Mouse (Mus musculus) stomach, embryonic 14.5 days (tissue): ENCODE data around the gene Ccs. TPM values are rescaled to one million over a fixed set of nuclear protein-coding genes. Genes with fewer than 3 reads are reported as not detected.

Experiments used
- ATAC-seq: fragments of 200-750 bp; cut with Nextera tagmentation; 2 replicates; pipeline ENCODE4 v1.8.0; 2017; ENCODE audit warnings: low read depth, moderate TSS enrichment; ENCODE audit not compliant: insufficient number of reproducible peaks, insufficient read depth, low FRiP score
- H3K27ac ChIP-seq: fragments of 300-500 bp; sonication (generic); 2 replicates; pipeline ENCODE4 v1.5.1; 2014; ENCODE audit warnings: mild to moderate bottlenecking, low read length, moderate library complexity, mixed read lengths
- H3K27me3 ChIP-seq: fragments of 300-500 bp; sonication (generic); 2 replicates; pipeline ENCODE4 v1.6.1; 2014; ENCODE audit warnings: low read length, control low read depth, mixed read lengths; ENCODE audit not compliant: control insufficient read depth, insufficient read depth
- H3K36me3 ChIP-seq: fragments of 300-500 bp; sonication (generic); 2 replicates; pipeline ENCODE4 v1.6.1; 2014; ENCODE audit warnings: mild to moderate bottlenecking, control low read depth, low read length, moderate library complexity, mixed read lengths; ENCODE audit not compliant: control insufficient read depth, insufficient read depth
- H3K4me1 ChIP-seq: fragments of 300-500 bp; sonication (generic); 2 replicates; pipeline ENCODE4 v1.6.1; 2014; ENCODE audit warnings: low read length, control low read depth, mixed read lengths; ENCODE audit not compliant: control insufficient read depth, insufficient read depth
- H3K4me2 ChIP-seq: fragments of 300-500 bp; sonication (generic); replicated peaks from 2 replicates; pipeline ENCODE4 v1.6.1; 2014; ENCODE audit warnings: low read depth, low read length, control low read depth
- H3K4me3 ChIP-seq: fragments of 300-500 bp; sonication (generic); 2 replicates; pipeline ENCODE4 v1.5.1; 2014; ENCODE audit warnings: low read depth, low read length, control low read depth
- H3K9ac ChIP-seq: fragments of 300-500 bp; sonication (generic); replicated peaks from 2 replicates; pipeline ENCODE4 v1.6.1; 2014; ENCODE audit warnings: low read depth, mild to moderate bottlenecking, control low read depth, low read length, moderate library complexity, mixed read lengths
- H3K9me3 ChIP-seq: fragments of 300-500 bp; sonication (generic); 2 replicates; pipeline ENCODE4 v1.6.1; 2016; ENCODE audit warnings: low read depth, low read length, control low read depth; ENCODE audit not compliant: control insufficient read depth
- WGBS: fragments of 180-500 bp; shearing (Covaris S2); extraction: QIAGEN DNeasy Blood & Tissue Kit; methylation state at CpG from one replicate; pipeline ENCODE4 v1.1.7; 2014; 5-methylcytosine and 5-hydroxymethylcytosine counted together
- polyA plus RNA-seq: library from polyadenylated mRNA; unstranded; fragments of >200 nt; fragmentation: Nextera tagmentation; extraction: Ambion mirVana; gene quantifications from 2 replicates; pipeline ENCODE4 v1.2.1, GENCODE M21; 2014

The Ccs gene
- polyA plus RNA-seq, 1 experiment from 2014 or later = 55.4 TPM

GRCm38 (mm10) chr19:4847490-4847889 lies 8.4 kb upstream of the Ccs start:
- no peak overlapping the region for H3K4me2 ChIP-seq
- H3K27me3 ChIP-seq = no peaks in the 10 kb centered on the region
- WGBS = 29% methylated on average over 7 of the region's 7 CpGs
- no peak overlapping the region for H3K9ac ChIP-seq
- H3K27ac ChIP-seq = no peak overlapping the region
- ATAC-seq = no peak
- H3K4me3 ChIP-seq = no peak overlapping the region
- H3K9me3 ChIP-seq = no peaks in the 10 kb centered on the region
- no peaks in the 10 kb centered on the region for H3K4me1 ChIP-seq
- no peaks in the 10 kb centered on the region for H3K36me3 ChIP-seq

DNA sequence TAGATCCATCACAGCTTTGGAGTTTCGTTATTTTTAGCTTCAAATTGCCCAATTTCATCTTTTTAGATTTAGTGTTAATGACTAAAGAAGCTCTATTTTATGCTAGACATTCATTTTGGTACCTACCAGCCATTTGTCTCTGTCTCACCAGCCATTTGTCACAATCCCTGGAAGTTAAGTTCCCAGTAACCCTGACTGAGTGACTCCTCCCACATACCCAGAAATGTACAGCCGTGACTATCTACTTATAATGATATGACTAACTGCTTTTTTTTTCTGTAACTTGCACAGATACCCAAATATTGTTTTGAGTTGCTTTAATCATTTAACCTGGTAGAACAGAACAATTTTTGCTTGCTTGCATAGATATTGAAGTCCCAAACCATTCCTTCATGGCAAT lies 6.7 kb upstream of the Ccs start:
- Histone ChIP-seq H3K9ac (no peak overlapping the region), H3K27me3 (0 out of 2 replicates have a peak, but pooled peaks cover 8% of the 10 kb centered on the region), H3K4me2 (no peak overlapping the region), H3K36me3 (no peaks in the 10 kb centered on the region), H3K4me1 (no peaks in the 10 kb centered on the region), H3K9me3 (no peaks in the 10 kb centered on the region), H3K4me3 (no peak overlapping the region), H3K27ac (no peak overlapping the region)
- no peak for ATAC-seq
- WGBS = 55% methylated on average over 2 of the region's 2 CpGs

DNA sequence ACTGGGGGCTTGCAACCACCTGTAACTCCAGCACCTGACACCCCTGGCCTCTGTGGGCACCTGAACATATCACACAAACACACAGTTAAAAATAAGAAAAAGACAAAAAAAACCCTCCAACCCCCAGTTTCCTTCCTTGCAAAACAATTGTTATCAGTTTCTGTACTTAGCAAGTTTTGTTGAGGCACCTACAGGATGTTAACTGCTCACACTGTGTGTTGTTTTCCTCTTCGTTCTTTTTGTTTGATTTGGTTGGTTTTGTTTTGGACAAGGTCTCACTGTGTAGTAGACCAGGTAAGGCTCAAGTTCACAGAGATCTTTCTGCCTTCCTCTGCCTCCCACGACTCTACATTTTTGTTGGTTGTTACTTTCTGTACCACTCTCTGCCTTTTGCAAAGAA lies 3.5 kb upstream of the Ccs start:
- Histone ChIP-seq H3K9me3 (no peaks in the 10 kb centered on the region), H3K4me2 (no peak overlapping the region), H3K36me3 (no peaks in the 10 kb centered on the region), H3K4me1 (0 out of 2 replicates have a peak, but pooled peaks cover 13% of the 10 kb centered on the region), H3K27me3 (peaks cover 8% of the 10 kb centered on the region; the same call in 1 of the 2 replicates), H3K27ac (no peak overlapping the region), H3K9ac (no peak overlapping the region), H3K4me3 (no peak overlapping the region)
- ATAC-seq = no peak
- 78% methylated on average over 2 of the region's 2 CpGs for WGBS

- no peak overlapping the region for H3K4me3 ChIP-seq
- H3K36me3 ChIP-seq = no peaks in the 10 kb centered on the region
- no peak for ATAC-seq
- H3K4me2 ChIP-seq = no peak overlapping the region
- no peak overlapping the region for H3K9ac ChIP-seq
- H3K9me3 ChIP-seq = no peaks in the 10 kb centered on the region
- H3K4me1 ChIP-seq = 0 out of 2 replicates have a peak, but pooled peaks cover 13% of the 10 kb centered on the region
- H3K27me3 ChIP-seq = peaks cover 8% of the 10 kb centered on the region; the same call in 1 of the 2 replicates
- 80% methylated on average over 9 of the region's 9 CpGs for WGBS
- H3K27ac ChIP-seq = no peak overlapping the region
These were observed 1.7 kb upstream of the Ccs start for GRCm38 (mm10) chr19:4840848-4841247.

GRCm38 (mm10) chr19:4838526-4839140 lies 499 bp downstream of the Ccs start:
- no peaks in the 10 kb centered on the region for H3K9me3 ChIP-seq
- H3K9ac ChIP-seq = peak overlapping the region; percentile 54
- no peaks in the 10 kb centered on the region for H3K36me3 ChIP-seq
- H3K4me3 ChIP-seq = peak overlapping the region; percentile 55
- ATAC-seq = no peak
- 27% methylated on average over 10 of the region's 10 CpGs for WGBS
- H3K4me2 ChIP-seq = peak overlapping the region; percentile 78
- H3K27me3 ChIP-seq = peaks cover 8% of the 10 kb centered on the region; the same call in 1 of the 2 replicates
- no peak overlapping the region for H3K27ac ChIP-seq
- H3K4me1 ChIP-seq = 0 out of 2 replicates have a peak, but pooled peaks cover 13% of the 10 kb centered on the region

- Histone ChIP-seq H3K4me1 (0 out of 2 replicates have a peak, but pooled peaks cover 13% of the 10 kb centered on the region), H3K4me2 (no peak overlapping the region), H3K9me3 (no peaks in the 10 kb centered on the region), H3K4me3 (no peak overlapping the region), H3K36me3 (peaks cover 6% of the 10 kb centered on the region; the same call in 1 of the 2 replicates), H3K27me3 (peaks cover 5% of the 10 kb centered on the region; the same call in 1 of the 2 replicates), H3K9ac (no peak overlapping the region), H3K27ac (no peak overlapping the region)
- 94% methylated on average over 6 of the region's 6 CpGs for WGBS
- ATAC-seq = no peak
These were observed 2.1 kb downstream of the Ccs start for GRCm38 (mm10) chr19:4837049-4837448.

GRCm38 (mm10) chr19:4836096-4836495 lies 3.0 kb downstream of the Ccs start:
- H3K9me3 ChIP-seq = no peaks in the 10 kb centered on the region
- H3K27me3 ChIP-seq = no peaks in the 10 kb centered on the region; the same call in 1 of the 2 replicates
- no peak overlapping the region for H3K27ac ChIP-seq
- H3K9ac ChIP-seq = no peak overlapping the region
- 0 out of 2 replicates have a peak, but pooled peaks cover 13% of the 10 kb centered on the region for H3K4me1 ChIP-seq
- ATAC-seq = no peak
- H3K4me2 ChIP-seq = no peak overlapping the region
- WGBS = 66% methylated on average over 2 of the region's 2 CpGs
- peaks cover 6% of the 10 kb centered on the region for H3K36me3 ChIP-seq
- H3K4me3 ChIP-seq = no peak overlapping the region

- Histone ChIP-seq H3K9ac (no peak overlapping the region), H3K27me3 (no peaks in the 10 kb centered on the region), H3K36me3 (peaks cover 8% of the 10 kb centered on the region), H3K27ac (no peak overlapping the region), H3K9me3 (no peaks in the 10 kb centered on the region), H3K4me1 (0 out of 2 replicates have a peak, but pooled peaks cover 10% of the 10 kb centered on the region), H3K4me2 (no peak overlapping the region), H3K4me3 (no peak overlapping the region)
- WGBS = 85% methylated on average over 8 of the region's 8 CpGs
- no peak for ATAC-seq
These were observed 5.2 kb downstream of the Ccs start for GRCm38 (mm10) chr19:4833977-4834376.

DNA sequence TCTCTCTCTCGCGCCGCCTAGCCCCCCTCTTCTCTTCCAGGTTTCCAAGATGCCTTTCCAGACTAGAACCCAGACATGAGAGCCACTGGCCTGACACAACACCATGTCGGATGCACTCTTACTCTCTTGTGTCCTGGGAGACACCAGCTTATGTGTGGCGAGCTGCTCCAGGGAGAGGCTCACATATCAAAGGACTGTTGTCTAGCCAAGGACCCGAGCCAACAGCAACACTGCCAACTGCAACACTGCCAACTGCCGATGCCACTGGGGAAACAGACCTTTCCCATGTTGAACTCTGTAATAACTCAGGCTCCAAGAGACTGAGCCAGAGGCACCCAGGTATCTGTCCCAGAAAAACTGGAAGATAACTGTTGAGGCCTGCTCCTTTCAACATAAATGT lies 10.0 kb downstream of the Ccs start:
- no peak overlapping the region for H3K4me2 ChIP-seq
- H3K4me1 ChIP-seq = no peaks in the 10 kb centered on the region
- H3K9ac ChIP-seq = no peak overlapping the region
- no peak overlapping the region for H3K4me3 ChIP-seq
- H3K9me3 ChIP-seq = no peaks in the 10 kb centered on the region
- H3K27ac ChIP-seq = no peak overlapping the region
- no peaks in the 10 kb centered on the region for H3K27me3 ChIP-seq
- peaks cover 11% of the 10 kb centered on the region for H3K36me3 ChIP-seq
- WGBS = 62% methylated on average over 7 of the region's 7 CpGs
- no peak for ATAC-seq
